Comparison of ENCODE assay signal across 12 mouse cellular contexts in the genomic region with DNA sequence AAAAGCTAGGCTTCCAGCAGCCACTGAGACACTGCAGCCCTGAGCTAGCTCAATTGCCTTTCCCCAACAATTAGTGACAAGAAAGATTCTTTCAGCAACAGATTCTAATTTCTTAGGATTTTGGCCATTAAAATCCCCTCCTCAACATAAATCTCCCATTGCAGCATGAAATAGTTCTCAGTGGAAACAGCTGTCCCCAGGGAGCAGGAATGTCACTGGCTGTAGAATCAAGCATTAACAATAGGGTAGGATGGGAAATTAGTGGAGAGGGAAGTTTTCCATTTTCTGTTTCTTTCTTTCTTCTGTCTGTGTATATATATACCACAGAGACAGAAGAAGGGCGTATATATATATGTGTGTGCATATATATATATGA. TPM values are rescaled to one million over a fixed set of nuclear protein-coding genes. Genes with fewer than 3 reads are reported as not detected.
DNase-seq lines count a peak whose midpoint lies in the region; ATAC-seq and TF ChIP-seq lines count a peak whose summit lies in the region.
"Had no signal": no experiment of that assay in that cellular context is flagged by ENCODE, and none has a peak within 500 bp of the region (broad histone marks: within the 10 kb centered on the region; RNA-seq: fewer than 3 reads in every experiment).

No protein-coding gene starts in this region.

- H3K4me1 ChIP-seq in limb, embryonic 13.5 days, result peaks cover 48% of the 10 kb centered on the region
- peaks cover 47% of the 10 kb centered on the region for H3K4me1 ChIP-seq in limb, embryonic 10.5 days
- peaks cover 42% of the 10 kb centered on the region for H3K4me1 ChIP-seq in heart, postnatal 0 days (ENCODE audit: control insufficient read depth, insufficient read depth)
- peaks cover 40% of the 10 kb centered on the region for H3K4me1 ChIP-seq in limb, embryonic 15.5 days

- TF ChIP-seq EP300 in heart, postnatal 0 days (IDR thresholded peaks at IDR 0.05; ENCODE audit: low read depth), result no peak

- H3K27ac ChIP-seq in gastrocnemius, adult 2 months, result peak overlapping the region; percentile 86
- peak overlapping the region; percentile 59; the same call in 1 of the 2 replicates for H3K27ac ChIP-seq in limb, embryonic 13.5 days
- no peak overlapping the region for H3K27ac ChIP-seq in limb, embryonic 10.5 days
- H3K27ac ChIP-seq in heart, postnatal 0 days (ENCODE audit: low read depth), result peak overlapping the region; percentile 86
- H3K27ac ChIP-seq in limb, embryonic 15.5 days, result peak overlapping the region; percentile 81
- H3K27ac ChIP-seq: liver, embryonic 14.5 days had no signal

- TF ChIP-seq CTCF in gastrocnemius, adult 2 months (IDR thresholded peaks at IDR 0.05), result no peak
- no peak for TF ChIP-seq CTCF in heart, postnatal 0 days (IDR thresholded peaks at IDR 0.05; ENCODE audit: low read depth)

- H3K9ac ChIP-seq in limb, embryonic 13.5 days, result no peak overlapping the region
- no peak overlapping the region for H3K9ac ChIP-seq in heart, postnatal 0 days (replicated peaks; ENCODE audit: low read depth, low read length)
- H3K9ac ChIP-seq in limb, embryonic 15.5 days, result no peak overlapping the region
- H3K9ac ChIP-seq: liver, embryonic 14.5 days had no signal

- intact Hi-C loops in gastrocnemius, adult 2 months (cut with DNase I), result loop anchor here (2.0 kb wide), 1 partner anchor 47 kb away; no protein-coding TSS in a partner anchor
- intact Hi-C loops in gastrocnemius, postnatal 36 days (cut with DNase I), result no loop called here

- WGBS in limb, embryonic 13.5 days, result 87% methylated on average over 1 of the region's 1 CpGs
- WGBS in limb, embryonic 10.5 days, result 74% methylated on average over 1 of the region's 1 CpGs
- WGBS in heart, postnatal 0 days, result 52% methylated on average over 1 of the region's 1 CpGs
- WGBS in limb, embryonic 15.5 days, result 79% methylated on average over 1 of the region's 1 CpGs

- H3K27me3 ChIP-seq in limb, embryonic 13.5 days, result no peaks in the 10 kb centered on the region
- H3K27me3 ChIP-seq in limb, embryonic 10.5 days (ENCODE audit: low read depth, poor library complexity, severe bottlenecking), result no peaks in the 10 kb centered on the region
- no peaks in the 10 kb centered on the region for H3K27me3 ChIP-seq in heart, postnatal 0 days (ENCODE audit: control insufficient read depth, insufficient read depth, low read length)
- no peaks in the 10 kb centered on the region for H3K27me3 ChIP-seq in limb, embryonic 15.5 days

- ATAC-seq in limb, embryonic 13.5 days (ENCODE audit: low FRiP score, low read depth), result no peak
- no peak for ATAC-seq in heart, postnatal 0 days (ENCODE audit: insufficient read depth, low read depth)
- ATAC-seq in limb, embryonic 15.5 days (ENCODE audit: insufficient number of reproducible peaks, low FRiP score, low TSS enrichment, low read depth), result no peak
- no peak for ATAC-seq in monocyte, adult 5-6 weeks (replicated peaks; ENCODE audit: insufficient number of reproducible peaks, low FRiP score, low TSS enrichment, poor library complexity, severe bottlenecking)

- H3K9me3 ChIP-seq in limb, embryonic 13.5 days, result no peaks in the 10 kb centered on the region
- H3K9me3 ChIP-seq in limb, embryonic 10.5 days (replicated peaks), result no peaks in the 10 kb centered on the region
- no peaks in the 10 kb centered on the region for H3K9me3 ChIP-seq in heart, postnatal 0 days (replicated peaks; ENCODE audit: control insufficient read depth, low read length)
- no peaks in the 10 kb centered on the region for H3K9me3 ChIP-seq in limb, embryonic 15.5 days

- no peak overlapping the region for H3K4me2 ChIP-seq in limb, embryonic 13.5 days (replicated peaks)
- H3K4me2 ChIP-seq in heart, postnatal 0 days (ENCODE audit: low read depth, low read length), result peak overlapping the region; percentile 8; the same call in 1 of the 2 replicates
- H3K4me2 ChIP-seq in limb, embryonic 15.5 days, result no peak overlapping the region

- H3K4me3 ChIP-seq in gastrocnemius, adult 2 months, result peak overlapping the region; percentile 18
- H3K4me3 ChIP-seq in limb, embryonic 13.5 days, result no peak overlapping the region
- no peak overlapping the region for H3K4me3 ChIP-seq in limb, embryonic 10.5 days
- H3K4me3 ChIP-seq in heart, postnatal 0 days (ENCODE audit: low read depth, low read length), result no peak overlapping the region
- no peak overlapping the region for H3K4me3 ChIP-seq in limb, embryonic 15.5 days

- DNase-seq in gastrocnemius, adult 2 months, result no peak
- no peak for DNase-seq in gastrocnemius, postnatal 4 days (ENCODE audit: low spot score in 2 of 2)
- no peak for DNase-seq in limb, embryonic 10.5 days (ENCODE audit: low spot score)
- DNase-seq in heart, postnatal 0 days (ENCODE audit: low spot score), result no peak
- DNase-seq in gastrocnemius, postnatal 36 days, result no peak
- DNase-seq: adrenal gland, adult 8-10 months; cerebellum, adult 18-20 months had no signal

- H3K36me3 ChIP-seq in limb, embryonic 13.5 days, result no peaks in the 10 kb centered on the region
- H3K36me3 ChIP-seq in limb, embryonic 10.5 days, result no peaks in the 10 kb centered on the region
- no peaks in the 10 kb centered on the region for H3K36me3 ChIP-seq in heart, postnatal 0 days (replicated peaks; ENCODE audit: control insufficient read depth, insufficient read depth, low read length)
- H3K36me3 ChIP-seq in limb, embryonic 15.5 days, result no peaks in the 10 kb centered on the region

RNA-seq across cellular contexts. Expression of a gene that starts 53.2 kb away (rescaled TPM):
- 1 to 10 TPM; 3.1 to 7.8 TPM for total RNA-seq in gastrocnemius, adult 2 months (2021)
- total RNA-seq in gastrocnemius, postnatal 4 days (2021), result 1 to 10 TPM; 6.0 to 6.4 TPM
- polyA plus RNA-seq in limb, embryonic 13.5 days (2015; fragmentation: Nextera tagmentation; extraction: Ambion mirVana), result 0.52 and 0.56 TPM in 2 replicates
- polyA plus RNA-seq in limb, embryonic 10.5 days (2016; fragmentation: Nextera tagmentation; extraction: Ambion mirVana), result 0.36 and 0.50 TPM in 2 replicates
- 4.5 and 5.6 TPM in 2 replicates for total RNA-seq in heart, postnatal 0 days (2014; rRNA removed; ENCODE audit: low replicate concordance)
- 0.82 TPM in 2 replicates for polyA plus RNA-seq in heart, postnatal 0 days (2015; fragmentation: Nextera tagmentation; extraction: Ambion mirVana)
- polyA plus RNA-seq in limb, embryonic 15.5 days (2015; fragmentation: Nextera tagmentation; extraction: Ambion mirVana), result 0.62 and 0.67 TPM in 2 replicates
- total RNA-seq in monocyte, adult 5-6 weeks (2017), result under 0.01 to 0.10 TPM in 2 of 3 replicates, not detected in the other
- total RNA-seq in gastrocnemius, postnatal 36 days (2021), result 1 to 10 TPM; 2.8 to 3.8 TPM
- total RNA-seq: MEL had no signal
